Mouse (Mus musculus) NIH3T3 (cell line): Measurements from ENCODE around the gene Zbtb46.

ENCODE experiments used
- DNase-seq: peaks from one replicate; pipeline ENCODE4 v3.0.0-alpha.2; 2012; ENCODE audit warnings: low read depth

Zbtb46 gene

DNA sequence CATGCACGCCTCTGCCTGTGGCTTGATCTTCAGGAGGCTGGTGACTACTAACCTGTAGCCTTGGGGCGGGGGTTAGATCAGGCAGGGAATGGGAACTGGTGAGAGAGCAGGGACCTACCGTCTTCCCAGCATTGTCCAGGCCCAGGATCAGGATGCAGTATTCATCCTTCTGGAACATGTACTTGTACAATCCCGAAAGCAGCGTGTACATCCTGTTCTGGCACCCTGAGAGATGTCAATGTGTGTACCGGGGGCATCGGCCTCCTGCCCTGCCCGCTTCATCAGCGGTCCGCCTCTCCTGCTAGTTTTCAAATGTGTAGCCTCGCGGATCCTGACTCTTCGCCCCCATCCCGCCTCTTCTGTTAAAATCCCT is 94.8 kb downstream of the Zbtb46 start:
- DNase-seq, result no peak

DNA sequence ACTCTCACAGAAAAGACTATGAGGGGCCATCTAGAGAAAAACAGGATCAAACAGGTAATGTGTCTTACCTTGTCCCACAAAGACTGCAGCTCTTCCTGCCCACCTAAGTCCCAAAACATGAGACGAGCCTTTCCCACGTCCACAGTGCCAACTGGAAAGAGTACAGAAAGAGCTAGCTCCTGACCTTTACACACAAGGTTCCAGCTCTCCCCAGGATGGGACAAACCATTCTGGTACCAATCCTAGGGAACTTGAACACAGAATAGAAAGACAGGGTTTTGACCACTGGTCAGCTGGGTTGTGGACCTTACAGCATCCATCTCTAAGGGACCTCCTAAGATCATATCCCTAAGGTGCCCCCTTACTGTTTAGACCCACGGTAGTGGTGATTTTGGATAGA is 95.3 kb downstream of the Zbtb46 start:
- no peak for DNase-seq

DNA sequence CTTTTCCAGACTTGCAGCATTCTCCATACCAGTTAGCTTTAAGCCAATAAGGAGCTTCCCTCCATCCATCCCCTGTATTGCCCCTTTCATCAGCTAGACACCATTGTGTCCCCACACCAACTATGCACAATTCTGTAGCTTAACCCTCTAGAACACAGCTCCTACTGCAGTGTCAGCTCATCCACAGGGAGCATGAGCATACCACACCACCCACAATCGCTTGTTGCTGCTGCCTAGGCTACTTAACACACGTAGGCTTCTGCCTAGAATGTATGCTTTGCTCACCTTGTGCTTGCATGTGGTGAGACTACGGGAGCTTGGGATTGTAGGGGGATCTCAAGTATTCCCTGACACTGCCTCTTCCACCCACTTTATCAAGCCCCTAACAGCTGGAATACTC is 102.4 kb downstream of the Zbtb46 start:
- DNase-seq, result no peak

DNA sequence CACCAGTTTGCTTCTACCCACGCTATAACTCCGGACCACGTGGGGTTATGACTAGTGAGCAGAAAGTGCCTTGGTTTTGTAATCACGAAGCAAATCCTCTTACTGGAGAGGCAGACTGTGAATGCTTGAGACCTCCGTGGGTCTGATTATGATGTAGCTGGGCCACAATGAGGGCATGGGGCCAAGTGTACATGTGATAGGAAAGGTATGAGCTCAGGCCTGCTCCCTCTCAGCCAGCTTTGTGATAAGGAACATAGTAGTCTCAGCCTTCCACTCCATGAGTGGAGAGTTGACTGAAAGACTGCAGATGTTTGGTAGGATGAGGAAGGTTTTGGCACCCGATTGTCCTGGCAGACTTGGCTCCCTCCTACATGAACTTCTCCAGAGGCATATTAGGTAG is 116.5 kb downstream of the Zbtb46 start:
- DNase-seq, result no peak

DNA sequence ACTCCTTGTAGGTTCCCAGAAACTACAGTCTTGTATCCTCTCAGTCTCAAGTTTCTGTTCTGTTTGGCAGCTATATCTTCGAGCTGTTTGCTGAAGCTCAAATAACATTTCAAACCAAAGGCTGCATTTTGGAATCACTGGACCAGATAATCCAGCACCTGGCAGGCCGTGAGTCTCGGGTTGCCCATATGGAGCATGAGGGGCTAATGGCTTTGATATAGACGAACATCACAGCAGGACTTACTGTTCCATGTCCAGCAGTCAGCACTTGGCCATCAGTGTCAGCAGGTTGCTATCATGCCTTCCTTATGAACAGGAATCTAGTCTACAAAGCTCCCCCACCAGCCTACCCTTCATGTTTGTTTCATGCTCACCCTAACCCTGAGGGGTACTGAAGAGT is 118.8 kb downstream of the Zbtb46 start:
- DNase-seq, result no peak
